Mouse (Mus musculus): ENCODE data around the gene Ptma.

GRCm38 (mm10) chr1:86485346-86485745 is 41.2 kb upstream of the Ptma start:
- TF ChIP-seq CTCF (IDR thresholded peaks at IDR 0.05; ENCODE audit: low read depth, low read length) (no peak), EP300 (IDR thresholded peaks at IDR 0.05; ENCODE audit: insufficient read depth, low read depth, low read length) (no peak)
